Mouse (Mus musculus): ENCODE results near the gene Zfp322a.

DNA sequence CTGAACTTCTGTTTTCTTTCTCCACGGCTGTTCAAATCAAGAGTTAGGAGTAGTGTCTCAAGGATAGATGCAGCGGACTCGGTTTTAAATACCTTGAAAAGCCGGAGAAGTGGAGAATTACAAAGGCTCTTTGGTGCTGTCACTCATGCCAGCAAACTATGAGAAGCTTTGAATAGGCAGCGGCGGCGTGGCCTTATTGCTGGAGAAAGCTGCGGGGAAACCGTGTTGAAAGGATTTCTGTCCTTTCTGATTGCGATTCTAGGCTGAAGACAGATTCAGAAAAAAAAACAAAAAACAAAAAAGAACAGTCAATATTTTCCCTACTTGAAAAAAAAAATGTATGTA is 385 bp upstream of the Zfp322a start:
- no peak; the same call in 1 of the 2 replicates for TF ChIP-seq CTCF (IDR thresholded peaks at IDR 0.05; ENCODE audit: borderline replicate concordance, control insufficient read depth, extremely low read depth, insufficient read depth, low read length, poor library complexity)
- no peak for TF ChIP-seq POLR2A (IDR thresholded peaks at IDR 0.05; ENCODE audit: control insufficient read depth, extremely low read depth, insufficient read depth, low read length, poor library complexity)

All from thymus, adult 2 months (tissue).